Mouse (Mus musculus) midbrain, embryonic 16.5 days (tissue): ENCODE measurements around the gene Ptprd. TPM values are rescaled to one million over a fixed set of nuclear protein-coding genes. Genes with fewer than 3 reads are reported as not detected.
A peak's percentile ranks its signal among the peaks of the same experiment; 100 is the strongest.

Source experiments
- ATAC-seq: fragments of 200-750 bp; cut with Nextera tagmentation; 2 replicates; pipeline ENCODE4 v1.8.0; 2017; ENCODE audit warnings: moderate TSS enrichment
- H3K27ac ChIP-seq: fragments of 300-500 bp; sonication (generic); 2 replicates; pipeline ENCODE4 v1.5.1; 2014; ENCODE audit warnings: mild to moderate bottlenecking, low read length, mixed read lengths
- H3K27me3 ChIP-seq: fragments of 300-500 bp; sonication (generic); 2 replicates; pipeline ENCODE4 v1.6.1; 2014; ENCODE audit warnings: low read depth, low read length, mixed read lengths; ENCODE audit not compliant: control insufficient read depth, insufficient read depth
- H3K36me3 ChIP-seq: fragments of 300-500 bp; sonication (generic); 2 replicates; pipeline ENCODE4 v1.6.1; 2014; ENCODE audit warnings: mild to moderate bottlenecking, low read length, moderate library complexity, mixed read lengths; ENCODE audit not compliant: control insufficient read depth, insufficient read depth
- H3K4me1 ChIP-seq: fragments of 300-500 bp; sonication (generic); 2 replicates; pipeline ENCODE4 v1.6.1; 2014; ENCODE audit warnings: mild to moderate bottlenecking, low read length, mixed read lengths; ENCODE audit not compliant: control insufficient read depth, insufficient read depth
- H3K4me2 ChIP-seq: fragments of 300-500 bp; sonication (generic); 2 replicates; pipeline ENCODE4 v1.6.1; 2014; ENCODE audit warnings: mild to moderate bottlenecking, low read length, mixed read lengths
- H3K4me3 ChIP-seq: fragments of 300-500 bp; sonication (generic); 2 replicates; pipeline ENCODE4 v1.5.1; 2014; ENCODE audit warnings: low read depth, mild to moderate bottlenecking, low read length, moderate library complexity, mixed read lengths
- H3K9ac ChIP-seq: fragments of 300-500 bp; sonication (generic); 2 replicates; pipeline ENCODE4 v1.6.1; 2014; ENCODE audit warnings: low read depth, low read length, mixed read lengths
- H3K9me3 ChIP-seq: fragments of 300-500 bp; sonication (generic); replicated peaks from 2 replicates; pipeline ENCODE4 v1.6.1; 2014; ENCODE audit warnings: mild to moderate bottlenecking, low read length, mixed read lengths; ENCODE audit not compliant: control insufficient read depth, poor library complexity, severe bottlenecking
- WGBS: fragments of 180-500 bp; shearing (Covaris S2); extraction: QIAGEN DNeasy Blood & Tissue Kit; methylation state at CpG from one replicate; pipeline ENCODE4 v1.1.7; 2014; 5-methylcytosine and 5-hydroxymethylcytosine counted together
- polyA plus RNA-seq: library from polyadenylated mRNA; unstranded; fragments of >200 nt; fragmentation: Nextera tagmentation; extraction: Ambion mirVana; gene quantifications from 2 replicates; pipeline ENCODE4 v1.2.1, GENCODE M21; 2015

Ptprd gene
- polyA plus RNA-seq, 1 experiment from 2014 or later: 90.7 TPM

DNA sequence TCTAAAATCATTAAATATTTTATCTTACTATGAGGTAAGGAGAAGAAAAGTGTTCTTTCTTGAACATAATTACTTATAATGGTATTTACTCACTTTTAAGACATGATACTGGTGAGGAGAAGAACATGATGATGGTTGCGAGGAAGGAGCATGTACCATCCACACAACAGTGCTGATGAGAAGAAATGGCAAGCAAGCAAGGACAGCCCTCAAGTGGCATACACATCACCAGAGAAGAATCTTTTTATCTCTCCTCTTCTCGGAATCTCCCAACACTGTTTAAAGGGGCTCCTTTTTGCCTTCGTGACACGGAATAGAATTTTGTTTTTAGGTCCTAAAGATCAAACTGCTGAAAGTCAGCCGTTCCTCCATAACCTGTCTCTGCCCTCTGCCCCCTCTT is 1973.2 kb downstream of the Ptprd start:
- Histone ChIP-seq H3K27ac (peak overlapping the region; percentile 58), H3K4me1 (peaks cover 13% of the 10 kb centered on the region), H3K27me3 (no peaks in the 10 kb centered on the region), H3K36me3 (no peaks in the 10 kb centered on the region), H3K4me3 (no peak overlapping the region), H3K9ac (no peak overlapping the region), H3K9me3 (no peaks in the 10 kb centered on the region), H3K4me2 (peak overlapping the region; percentile 37)
- no peak; the same call in 1 of the 2 replicates for ATAC-seq
- 40% methylated on average over 5 of the region's 5 CpGs for WGBS

DNA sequence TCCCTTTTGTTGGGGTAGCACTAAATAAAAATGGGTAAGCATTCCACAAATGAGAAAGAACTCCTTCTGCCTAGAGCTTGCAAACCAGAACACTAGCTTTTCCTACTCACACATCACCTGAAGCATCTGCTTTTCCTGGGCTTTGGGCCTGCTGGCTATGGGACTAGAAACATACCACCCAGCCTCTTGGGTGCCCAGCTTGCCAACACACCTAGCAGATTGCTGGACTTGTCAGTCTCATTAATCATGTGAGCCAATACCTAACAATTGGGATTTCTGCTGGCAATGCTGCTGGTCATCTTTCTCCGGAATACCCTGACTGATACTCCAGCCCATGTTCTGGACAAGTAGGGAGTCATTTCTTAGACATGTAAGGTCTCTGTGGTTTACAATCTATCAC is 1973.9 kb downstream of the Ptprd start:
- H3K4me1 ChIP-seq: peaks cover 13% of the 10 kb centered on the region
- H3K36me3 ChIP-seq: no peaks in the 10 kb centered on the region
- ATAC-seq: no peak
- H3K9ac ChIP-seq: no peak overlapping the region
- H3K9me3 ChIP-seq: no peaks in the 10 kb centered on the region
- no peaks in the 10 kb centered on the region for H3K27me3 ChIP-seq
- H3K4me2 ChIP-seq: no peak overlapping the region
- 85% methylated on average over 1 of the region's 1 CpGs for WGBS
- peak overlapping the region; percentile 5; the same call in 1 of the 2 replicates for H3K27ac ChIP-seq
- H3K4me3 ChIP-seq: no peak overlapping the region

- no peaks in the 10 kb centered on the region for H3K9me3 ChIP-seq
- H3K27ac ChIP-seq: 0 out of 2 replicates have a peak overlapping the region, but pooled peaks have one; percentile 11
- no peak overlapping the region for H3K4me3 ChIP-seq
- H3K27me3 ChIP-seq: no peaks in the 10 kb centered on the region
- H3K4me1 ChIP-seq: no peaks in the 10 kb centered on the region; the same call in 1 of the 2 replicates
- 35% methylated on average over 3 of the region's 3 CpGs for WGBS
- H3K9ac ChIP-seq: no peak overlapping the region
- no peak for ATAC-seq
- H3K36me3 ChIP-seq: no peaks in the 10 kb centered on the region
- no peak overlapping the region for H3K4me2 ChIP-seq
These were observed 1988.0 kb downstream of the Ptprd start for GRCm38 (mm10) chr4:76223720-76224119.

DNA sequence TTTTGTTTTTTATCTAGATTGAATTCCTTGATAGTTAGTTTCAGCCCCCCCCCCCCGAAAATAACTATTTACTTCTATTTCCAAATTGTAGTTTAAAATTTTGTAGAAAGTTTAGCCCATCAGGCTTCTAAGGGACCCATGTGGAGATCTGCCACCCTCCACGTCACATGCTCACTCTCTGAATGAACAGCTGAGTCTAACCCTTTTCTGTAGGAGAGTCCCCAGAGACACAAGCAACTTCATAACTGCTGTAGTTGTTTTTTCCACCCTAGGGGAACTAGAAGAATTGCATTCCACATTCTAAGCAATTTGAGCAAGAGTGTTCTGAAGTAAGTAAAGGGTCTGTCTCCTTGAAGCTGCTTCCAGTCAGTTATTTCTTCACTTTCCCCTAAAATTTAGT is 1989.2 kb downstream of the Ptprd start:
- no peak for ATAC-seq
- Histone ChIP-seq H3K4me2 (no peak overlapping the region), H3K36me3 (no peaks in the 10 kb centered on the region), H3K27ac (no peak overlapping the region), H3K4me1 (no peaks in the 10 kb centered on the region; the same call in 1 of the 2 replicates), H3K27me3 (no peaks in the 10 kb centered on the region), H3K4me3 (no peak overlapping the region), H3K9me3 (no peaks in the 10 kb centered on the region), H3K9ac (no peak overlapping the region)
- 57% methylated on average over 2 of the region's 2 CpGs for WGBS

- H3K27ac ChIP-seq: no peak overlapping the region
- no peak overlapping the region for H3K4me2 ChIP-seq
- WGBS: 54% methylated on average over 1 of the region's 1 CpGs
- no peaks in the 10 kb centered on the region for H3K36me3 ChIP-seq
- no peak overlapping the region for H3K9ac ChIP-seq
- H3K27me3 ChIP-seq: no peaks in the 10 kb centered on the region
- 0 out of 2 replicates have a peak, but pooled peaks have one; percentile 28 for ATAC-seq
- no peaks in the 10 kb centered on the region for H3K4me1 ChIP-seq
- no peaks in the 10 kb centered on the region for H3K9me3 ChIP-seq
- H3K4me3 ChIP-seq: no peak overlapping the region
These were observed 1993.7 kb downstream of the Ptprd start for GRCm38 (mm10) chr4:76218065-76218464.

DNA sequence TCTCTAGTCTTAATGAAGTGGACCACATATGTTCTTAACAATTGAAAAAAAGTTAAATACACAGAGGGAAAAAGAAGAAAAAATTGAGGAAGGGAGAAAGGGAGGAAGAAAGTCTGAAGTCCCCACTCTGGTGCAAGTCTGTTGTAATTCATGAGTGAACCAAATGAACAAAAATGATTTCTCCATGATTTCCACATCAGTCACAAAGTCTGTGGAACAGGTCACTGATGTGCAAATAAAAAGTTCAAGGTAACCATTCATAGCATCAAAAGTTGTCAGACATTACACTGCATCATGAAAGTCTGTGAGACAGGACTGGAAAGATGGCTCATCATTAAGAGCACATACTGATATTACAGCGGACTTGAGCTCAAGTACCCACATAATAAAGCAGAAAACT is 1996.6 kb downstream of the Ptprd start:
- Histone ChIP-seq H3K4me3 (no peak overlapping the region), H3K4me1 (no peaks in the 10 kb centered on the region), H3K27me3 (no peaks in the 10 kb centered on the region), H3K27ac (no peak overlapping the region), H3K36me3 (no peaks in the 10 kb centered on the region), H3K9me3 (no peaks in the 10 kb centered on the region), H3K9ac (no peak overlapping the region), H3K4me2 (no peak overlapping the region)
- WGBS: 97% methylated on average over 1 of the region's 1 CpGs
- no peak for ATAC-seq

DNA sequence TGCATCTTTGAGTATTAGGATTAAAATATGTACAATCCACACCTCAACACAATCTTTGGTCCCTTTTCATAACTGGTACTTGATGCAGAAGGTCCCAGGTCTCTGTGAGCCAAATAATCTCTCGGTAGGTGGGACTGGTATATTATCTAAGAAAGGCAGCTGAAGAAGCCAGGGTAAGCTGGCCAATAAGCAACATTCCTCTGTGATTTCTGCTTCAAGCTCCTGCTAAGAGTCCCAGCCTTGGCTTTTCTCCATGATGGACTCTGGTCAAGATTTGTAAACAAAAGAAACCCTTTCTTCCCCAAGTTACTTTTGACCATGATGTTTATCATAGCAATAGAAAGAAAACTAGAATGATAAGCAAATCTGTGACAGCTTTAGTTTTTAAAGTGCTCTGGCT is 2012.4 kb downstream of the Ptprd start:
- H3K4me3 ChIP-seq: no peak overlapping the region
- H3K9me3 ChIP-seq: no peaks in the 10 kb centered on the region
- H3K4me2 ChIP-seq: no peak overlapping the region
- no peaks in the 10 kb centered on the region for H3K4me1 ChIP-seq
- H3K9ac ChIP-seq: no peak overlapping the region
- no peak for ATAC-seq
- no peaks in the 10 kb centered on the region for H3K36me3 ChIP-seq
- no peak overlapping the region for H3K27ac ChIP-seq
- 72% methylated on average over 1 of the region's 1 CpGs for WGBS
- no peaks in the 10 kb centered on the region for H3K27me3 ChIP-seq

GRCm38 (mm10) chr4:76194762-76195161 is 2017.0 kb downstream of the Ptprd start:
- Histone ChIP-seq H3K36me3 (no peaks in the 10 kb centered on the region), H3K27ac (no peak overlapping the region), H3K4me3 (no peak overlapping the region), H3K9ac (no peak overlapping the region), H3K4me1 (no peaks in the 10 kb centered on the region), H3K4me2 (no peak overlapping the region), H3K27me3 (no peaks in the 10 kb centered on the region), H3K9me3 (no peaks in the 10 kb centered on the region)
- WGBS: 92% methylated on average over 3 of the region's 3 CpGs
- no peak for ATAC-seq

DNA sequence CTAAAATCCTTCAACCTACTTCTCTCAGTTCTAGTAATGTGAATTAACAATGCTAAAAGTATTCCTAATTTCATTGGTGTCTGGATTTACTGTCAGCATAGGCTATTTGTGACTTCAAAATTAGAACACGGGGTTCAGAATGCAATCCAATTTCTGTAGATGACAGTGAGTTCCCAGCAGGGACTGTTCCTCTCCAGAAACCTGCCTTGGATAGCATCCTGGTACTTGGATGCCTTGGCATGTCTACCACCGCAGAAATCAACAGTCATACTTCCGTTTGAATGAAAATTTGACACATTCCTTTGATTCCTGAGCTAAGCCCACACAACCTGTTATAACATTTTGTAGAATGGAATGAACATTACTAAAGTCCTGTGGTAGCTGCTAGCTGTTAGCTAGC is 2018.3 kb downstream of the Ptprd start:
- Histone ChIP-seq H3K27ac (no peak overlapping the region), H3K4me1 (no peaks in the 10 kb centered on the region), H3K9me3 (no peaks in the 10 kb centered on the region), H3K36me3 (no peaks in the 10 kb centered on the region), H3K27me3 (no peaks in the 10 kb centered on the region), H3K4me2 (no peak overlapping the region), H3K4me3 (no peak overlapping the region), H3K9ac (no peak overlapping the region)
- WGBS: 89% methylated on average over 3 of the region's 3 CpGs
- no peak for ATAC-seq
